Mouse (Mus musculus) cerebellum, adult 2 months (tissue): ENCODE data around the gene Lman2.

Experiments used
- CTCF ChIP-seq: fragments of 200-500 bp; IDR thresholded peaks from 2 replicates; pipeline ENCODE4 v1.5.1; 2011; ENCODE audit warnings: low read depth, mild to moderate bottlenecking, control low read depth, low read length, moderate library complexity, borderline replicate concordance; ENCODE audit not compliant: insufficient read depth
- POLR2A ChIP-seq: fragments of 200-500 bp; IDR thresholded peaks from 2 replicates; pipeline ENCODE4 v1.6.1; 2011; ENCODE audit warnings: low read length, control low read depth, borderline replicate concordance; ENCODE audit not compliant: insufficient read depth

DNA sequence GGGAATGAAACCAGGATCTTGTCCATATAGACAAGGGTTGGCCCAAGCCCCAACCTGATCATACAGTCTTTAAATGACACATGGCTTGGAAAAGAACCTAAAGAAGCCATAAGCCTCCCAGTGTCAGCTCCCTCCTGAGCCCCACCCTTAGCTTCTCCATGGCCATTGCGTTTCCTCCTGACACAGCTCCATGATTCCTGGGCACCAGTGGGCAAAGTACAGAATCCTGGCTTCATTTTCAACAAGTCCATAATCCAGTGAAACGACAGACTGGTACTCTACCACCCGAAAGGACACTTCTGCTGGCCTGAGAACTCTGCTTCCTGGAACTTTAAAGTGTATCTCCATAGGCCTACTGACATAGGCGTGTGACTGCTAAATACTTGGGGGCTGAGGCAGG is 44.8 kb upstream of the Lman2 start:
- no peak for TF ChIP-seq POLR2A
- no peak for TF ChIP-seq CTCF
